Mouse (Mus musculus): ENCODE measurements at regions not wholly inside any gene's neighbourhood (a gene's known extent, or its start where the extent isn't known, plus 50 kb on each side); places are given as distances from the start of the nearest gene placed in this dataset.

DNA sequence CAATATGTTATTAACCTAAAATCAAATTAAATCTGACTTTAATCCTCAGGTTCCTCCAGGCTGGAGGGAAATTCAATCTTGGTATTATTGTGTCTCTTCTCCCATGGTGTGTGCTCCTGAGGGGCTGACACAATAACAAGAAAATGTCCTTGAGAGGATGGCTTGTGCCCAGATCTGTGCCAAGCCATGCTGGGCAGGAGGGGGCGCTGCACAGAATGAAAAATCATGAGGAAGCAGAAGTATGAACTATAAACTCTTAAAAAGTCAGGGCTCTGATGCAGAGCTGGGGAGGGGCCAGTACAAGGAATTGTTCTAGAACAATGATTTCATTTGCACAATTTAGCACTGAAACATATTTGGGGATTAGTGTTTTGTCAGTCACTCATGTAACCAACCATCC lies 312.5 kb upstream of the Kdm8 start:
- TF ChIP-seq CTCF (IDR thresholded peaks at IDR 0.05; ENCODE audit: low read depth) (no peak), EP300 (IDR thresholded peaks at IDR 0.05; ENCODE audit: low read depth) (no peak)

Data from liver, postnatal 0 days (tissue).